Mouse (Mus musculus) CD4-positive naive resting alpha-beta T cell, adult 76 days (primary cell): ENCODE results near the gene Slc5a5. TPM values are rescaled to one million over a fixed set of nuclear protein-coding genes. Genes with fewer than 3 reads are reported as not detected.

Experiments used
- total RNA-seq: library from RNA; stranded (reverse); gene quantifications from one replicate; pipeline ENCODE4 v1.2.4, GENCODE M21; 2023

The Slc5a5 gene
- not detected for total RNA-seq

DNA sequence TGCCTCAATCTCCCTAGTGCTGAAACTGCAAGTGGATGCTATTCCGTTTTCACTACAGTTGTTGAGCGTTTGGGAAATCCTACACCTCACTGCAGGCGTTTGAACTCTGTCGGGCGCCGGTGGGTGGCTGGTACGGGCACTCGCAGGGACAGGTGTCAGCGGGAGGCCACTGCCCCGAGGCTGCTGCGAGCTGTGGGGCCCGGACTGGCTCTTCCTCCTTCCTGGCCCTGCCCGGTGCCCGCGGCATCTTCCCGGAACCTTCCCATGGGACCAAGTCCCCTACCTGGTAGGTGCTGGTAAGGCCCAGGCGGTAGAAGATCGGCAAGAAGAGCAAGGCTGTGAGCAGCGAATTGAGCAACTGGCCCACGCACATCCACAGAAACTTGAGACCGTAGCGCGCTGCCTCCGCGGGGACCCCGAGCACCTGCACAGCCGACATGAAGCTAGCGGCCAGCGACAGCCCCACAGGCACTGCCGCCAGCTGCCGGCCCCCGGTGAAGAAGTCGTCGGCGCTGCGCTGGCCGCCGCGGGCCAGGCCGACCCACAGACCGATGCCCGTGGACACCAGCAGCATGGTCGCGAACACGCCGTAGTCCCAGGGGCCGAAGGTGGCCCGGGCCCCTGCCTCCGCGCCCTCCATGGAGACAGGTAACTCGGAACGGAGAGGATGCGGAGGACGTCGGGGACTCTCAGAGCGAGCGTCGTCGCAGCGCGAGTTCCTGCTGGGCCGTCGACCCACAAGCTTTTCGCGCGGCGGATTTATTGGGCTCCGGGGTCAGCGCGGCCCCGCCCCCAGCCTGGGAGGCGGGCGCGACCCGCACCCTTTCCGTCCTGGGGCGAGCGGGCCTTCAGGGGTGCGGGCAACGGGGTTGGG, at the start of gene Slc5a5:
Gene Slc5a5 (minus strand): TSS at position 736 of the 874 bp plus-strand sequence.

GRCm38 (mm10) chr8:70905831-70906736, 13.5 kb upstream of the Slc5a5 start, which contains the start of gene Map1s:
Gene Map1s, plus strand, starts transcription at chr8:70905932.

GRCm38 (mm10) chr8:70897021-70897680, 4.6 kb upstream of the Slc5a5 start, which contains the start of gene Rpl18a:
Gene Rpl18a, minus strand, starts transcription at chr8:70897412.

DNA sequence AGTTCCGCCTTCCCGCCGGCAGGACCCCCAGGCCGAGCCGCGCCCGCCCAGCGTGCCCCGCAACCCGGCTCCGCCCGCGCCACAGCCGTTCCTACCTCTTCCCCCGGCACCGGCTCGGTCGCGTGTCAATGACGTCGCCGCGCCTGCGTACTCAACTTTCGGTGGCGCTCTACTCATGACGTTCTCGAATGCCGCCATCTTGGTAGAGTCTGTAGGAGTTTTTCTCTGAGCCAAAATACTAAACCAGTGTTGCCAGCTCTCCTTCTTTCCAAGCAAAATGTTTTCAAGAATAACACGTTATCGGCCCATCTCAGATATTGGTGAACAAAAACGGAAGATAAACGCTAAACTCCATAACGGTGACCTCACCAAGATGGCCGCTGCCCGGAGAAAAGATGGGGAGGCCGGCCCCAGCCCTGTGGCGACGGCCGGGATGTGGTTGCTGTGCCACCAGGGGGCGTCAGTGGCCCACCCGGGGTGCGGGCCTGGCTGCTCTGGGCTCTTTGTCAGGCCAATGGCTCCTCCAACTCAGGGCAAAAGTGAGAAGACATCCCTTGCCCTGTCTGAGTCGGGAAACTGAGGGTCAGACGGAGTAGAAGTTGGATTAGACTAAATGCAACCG, 19.1 kb downstream of the Slc5a5 start, which contains the start of gene Ccdc124:
Gene Ccdc124 (minus strand): TSS at position 572 of the 622 bp plus-strand sequence.

DNA sequence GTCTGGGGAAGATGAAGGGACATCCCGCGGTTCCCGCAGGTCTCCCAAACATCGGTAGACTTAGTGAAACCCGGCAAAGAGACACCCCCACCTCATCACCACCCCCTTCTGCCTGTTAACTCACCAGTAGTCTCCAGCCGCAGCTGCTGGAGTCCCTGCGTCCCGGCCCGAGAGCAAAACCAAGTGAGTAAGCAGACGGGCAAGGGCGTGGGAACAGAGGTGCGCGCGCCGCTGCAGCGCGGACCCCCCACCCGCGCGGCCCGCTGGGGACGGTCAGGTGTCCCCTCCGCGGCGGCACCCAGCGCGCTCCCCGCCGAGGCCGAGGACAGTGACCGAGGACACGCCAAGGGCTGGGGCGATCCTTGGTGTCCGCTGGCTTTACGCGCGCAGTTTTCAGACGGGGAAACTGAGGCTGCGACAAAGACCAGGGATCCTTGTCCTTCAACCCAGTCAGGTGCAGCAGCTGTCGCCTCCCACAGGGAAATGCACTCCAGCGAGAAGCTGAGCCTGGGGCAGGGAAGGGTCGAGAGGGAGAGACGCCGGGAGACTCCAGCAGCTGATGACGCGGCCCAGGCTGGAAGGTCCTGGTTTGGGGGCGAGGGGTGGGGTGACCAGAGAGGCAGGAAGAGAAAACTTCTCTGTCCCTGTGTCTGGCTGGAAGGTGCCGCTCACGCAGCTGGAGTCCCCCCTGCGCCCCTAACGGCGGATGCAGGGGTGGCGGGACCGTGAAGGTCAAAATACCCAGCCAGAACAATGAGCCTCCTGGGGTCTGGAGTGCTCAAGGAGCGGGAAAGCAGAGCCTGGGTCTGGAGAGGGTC, 29.5 kb downstream of the Slc5a5 start, which contains the start of gene Kcnn1:
Gene Kcnn1 (minus strand): TSS at position 435 of the 818 bp plus-strand sequence.

DNA sequence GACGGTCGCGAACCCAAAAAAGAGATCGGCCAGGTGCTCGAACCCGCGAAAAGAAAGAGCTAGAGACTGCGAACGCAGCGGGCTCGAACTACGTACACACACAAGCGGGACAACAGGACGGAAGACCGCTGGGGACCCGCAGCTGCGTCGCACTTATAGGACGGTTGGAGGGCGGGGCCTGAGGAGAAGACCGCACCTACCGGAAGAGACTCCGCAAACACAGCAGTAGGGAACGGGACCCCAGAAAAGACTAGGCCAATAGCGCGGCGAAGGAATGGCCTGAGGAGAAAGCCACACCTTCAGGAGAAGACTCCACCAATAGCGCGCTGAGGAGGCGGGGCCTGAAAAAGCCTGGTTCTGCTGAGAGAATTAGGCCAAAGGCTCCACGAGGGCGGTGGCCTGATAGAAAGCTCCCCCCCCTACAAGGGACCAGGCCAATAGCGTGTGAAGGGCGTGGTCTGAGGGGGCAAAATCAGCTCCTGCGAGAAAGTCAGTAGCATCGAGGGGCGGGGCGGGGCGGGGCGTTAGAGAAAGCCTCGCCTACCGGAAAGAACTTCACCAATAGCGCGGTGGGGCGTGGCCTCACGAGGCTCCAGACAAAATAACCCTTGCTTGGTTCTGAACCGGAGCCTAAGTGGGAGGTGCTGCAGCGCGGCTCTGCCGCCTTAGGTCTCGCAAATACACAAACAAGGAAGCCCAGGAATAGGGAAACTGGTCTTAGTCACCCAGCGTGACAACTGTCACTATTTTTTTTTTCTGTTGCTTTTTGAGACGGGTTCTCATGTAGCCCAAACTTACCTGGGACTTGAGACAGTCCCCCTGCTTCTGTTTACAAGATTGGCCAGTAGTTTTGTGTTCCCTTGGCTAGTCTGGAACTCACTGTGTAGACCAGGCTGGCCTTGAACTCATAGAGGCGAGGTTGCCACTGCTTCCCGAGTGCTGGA, 52.9 kb downstream of the Slc5a5 start, which contains the start of gene Arrdc2:
Gene Arrdc2 (minus strand): TSS at position 313 of the 944 bp plus-strand sequence.

Other genes starting within 250 kb of the Slc5a5 start
- 2.8 TPM for gene Pgpep1, start 232.4 kb downstream of the Slc5a5 start, total RNA-seq
- 101 TPM for gene Lsm4, start 219.5 kb downstream of the Slc5a5 start, total RNA-seq
- gene Jund, start 193.8 kb downstream of the Slc5a5 start, total RNA-seq, result 1,623 TPM
- 4.4 TPM for gene Iqcn, start 189.3 kb downstream of the Slc5a5 start, total RNA-seq
- gene Gm3336, start 174.2 kb downstream of the Slc5a5 start, total RNA-seq, result not detected
- 0.59 TPM for gene Pde4c, start 169.0 kb downstream of the Slc5a5 start, total RNA-seq
- 6.0 TPM for gene Rab3a, start 138.1 kb downstream of the Slc5a5 start, total RNA-seq
- 22.7 TPM for gene Mpv17l2, start 131.8 kb downstream of the Slc5a5 start, total RNA-seq
- 12.5 TPM for gene Pik3r2, start 116.0 kb downstream of the Slc5a5 start, total RNA-seq
- gene Mast3, start 87.7 kb downstream of the Slc5a5 start, total RNA-seq, result 143 TPM
- gene Il12rb1, start 84.3 kb downstream of the Slc5a5 start, total RNA-seq, result 1.3 TPM
- 30.0 TPM for gene Arrdc2, start 53.0 kb downstream of the Slc5a5 start, total RNA-seq
- gene Kcnn1, start 29.5 kb downstream of the Slc5a5 start, total RNA-seq, result not detected
- gene Ccdc124, start 18.8 kb downstream of the Slc5a5 start, total RNA-seq, result 29.7 TPM
- 4,779 TPM for gene Rpl18a, start 4.7 kb upstream of the Slc5a5 start, total RNA-seq
- 64.3 TPM for gene Map1s, start 13.2 kb upstream of the Slc5a5 start, total RNA-seq